Mouse (Mus musculus) kidney, postnatal 0 days (tissue): Measurements from ENCODE around the gene Folr1. TPM values are rescaled to one million over a fixed set of nuclear protein-coding genes. Genes with fewer than 3 reads are reported as not detected.

Experiments used
- ATAC-seq: fragments of 200-750 bp; cut with Nextera tagmentation; replicated peaks from 2 replicates; pipeline ENCODE4 v1.8.0; 2017; ENCODE audit warnings: low read depth, moderate number of reproducible peaks, moderate TSS enrichment, moderate library complexity; ENCODE audit not compliant: low FRiP score
- DNase-seq: peaks from one replicate; pipeline ENCODE4 v3.0.0-alpha.2; 2016; ENCODE audit warnings: low spot score
- H3K27ac ChIP-seq: fragments of 300-500 bp; sonication (generic); 2 replicates; pipeline ENCODE4 v1.5.1; 2014; ENCODE audit warnings: mild to moderate bottlenecking
- H3K27me3 ChIP-seq: fragments of 300-500 bp; sonication (generic); 2 replicates; pipeline ENCODE4 v1.6.1; 2014; ENCODE audit warnings: low read length, mixed read lengths; ENCODE audit not compliant: insufficient read depth
- H3K36me3 ChIP-seq: fragments of 300-500 bp; sonication (generic); 2 replicates; pipeline ENCODE4 v1.6.1; 2014; ENCODE audit warnings: low read length, mixed read lengths; ENCODE audit not compliant: insufficient read depth
- H3K4me1 ChIP-seq: fragments of 300-500 bp; sonication (generic); replicated peaks from 2 replicates; pipeline ENCODE4 v1.6.1; 2014; ENCODE audit warnings: antibody characterized with exemption, low read length, mixed read lengths; ENCODE audit not compliant: insufficient read depth
- H3K4me2 ChIP-seq: fragments of 300-500 bp; sonication (generic); 2 replicates; pipeline ENCODE4 v1.6.1; 2014; ENCODE audit warnings: mild to moderate bottlenecking, low read length, moderate library complexity, mixed read lengths
- H3K4me3 ChIP-seq: fragments of 300-500 bp; sonication (generic); replicated peaks from 2 replicates; pipeline ENCODE4 v1.5.1; 2014; ENCODE audit warnings: low read depth, low read length
- H3K9ac ChIP-seq: fragments of 300-500 bp; sonication (generic); 2 replicates; pipeline ENCODE4 v1.6.1; 2014; ENCODE audit warnings: low read depth, low read length
- H3K9me3 ChIP-seq: fragments of 300-500 bp; sonication (generic); replicated peaks from 2 replicates; pipeline ENCODE4 v1.6.1; 2016; ENCODE audit warnings: low read length, inconsistent platforms, mixed read lengths
- CTCF ChIP-seq: IDR thresholded peaks from 2 replicates; pipeline ENCODE4 v1.5.1; 2016; ENCODE audit warnings: antibody characterized with exemption, low read depth, mild to moderate bottlenecking, moderate library complexity
- WGBS: fragments of 180-500 bp; shearing (Covaris S2); extraction: QIAGEN DNeasy Blood & Tissue Kit; methylation state at CpG from one replicate; pipeline ENCODE4 v1.1.7; 2014; 5-methylcytosine and 5-hydroxymethylcytosine counted together
- polyA plus RNA-seq: library from polyadenylated mRNA; unstranded; fragments of >200 nt; fragmentation: Nextera tagmentation; extraction: Ambion mirVana; gene quantifications from 2 replicates; pipeline ENCODE4 v1.2.1, GENCODE M21; 2015

Gene Folr1
- polyA plus RNA-seq, 1 experiment from 2014 or later: 164 TPM

- no peaks in the 10 kb centered on the region for H3K27me3 ChIP-seq
- H3K4me3 ChIP-seq: no peak overlapping the region
- H3K36me3 ChIP-seq: no peaks in the 10 kb centered on the region
- WGBS: 85% methylated on average over 11 of the region's 11 CpGs
- peaks cover 12% of the 10 kb centered on the region; the same call in 1 of the 2 replicates for H3K4me1 ChIP-seq
- ATAC-seq (no peak), DNase-seq (no peak)
- TF ChIP-seq CTCF: no peak
- no peak overlapping the region for H3K4me2 ChIP-seq
- no peak overlapping the region for H3K9ac ChIP-seq
- no peak overlapping the region for H3K27ac ChIP-seq
- H3K9me3 ChIP-seq: no peaks in the 10 kb centered on the region
Measured at GRCm38 (mm10) chr7:101866491-101867265, 3.9 kb downstream of the Folr1 start.

GRCm38 (mm10) chr7:101863415-101863814, 7.2 kb downstream of the Folr1 start, which contains the start of gene Anapc15:
Gene Anapc15, plus strand, starts transcription at chr7:101863715.
- DNase-seq: no peak
- Histone ChIP-seq H3K9ac (no peak within 1 kb of the TSS), H3K4me3 (no peak within 1 kb of the TSS), H3K4me2 (no peak within 1 kb of the TSS), H3K27me3 (no peaks in the 10 kb centered on the region), H3K9me3 (no peaks in the 10 kb centered on the region), H3K27ac (no peak within 1 kb of the TSS), H3K4me1 (peaks cover 5% of the 10 kb centered on the region; the same call in 1 of the 2 replicates), H3K36me3 (no peaks in the 10 kb centered on the region)
- no peak for ATAC-seq
- no peak for TF ChIP-seq CTCF
- 69% methylated on average over 3 of the region's 3 CpGs for WGBS

GRCm38 (mm10) chr7:101862291-101862690, 8.3 kb downstream of the Folr1 start:
- DNase-seq (no peak), ATAC-seq (no peak)
- Histone ChIP-seq H3K4me2 (no peak overlapping the region), H3K9ac (no peak overlapping the region), H3K4me1 (no peaks in the 10 kb centered on the region), H3K4me3 (no peak overlapping the region), H3K36me3 (no peaks in the 10 kb centered on the region), H3K9me3 (no peaks in the 10 kb centered on the region), H3K27ac (no peak overlapping the region), H3K27me3 (no peaks in the 10 kb centered on the region)
- no peak for TF ChIP-seq CTCF
- WGBS: 76% methylated on average over 3 of the region's 3 CpGs

GRCm38 (mm10) chr7:101860978-101861377, 9.6 kb downstream of the Folr1 start:
- no peak overlapping the region for H3K4me3 ChIP-seq
- H3K4me2 ChIP-seq: no peak overlapping the region
- H3K4me1 ChIP-seq: no peaks in the 10 kb centered on the region
- no peak for TF ChIP-seq CTCF
- H3K9ac ChIP-seq: no peak overlapping the region
- no peaks in the 10 kb centered on the region for H3K9me3 ChIP-seq
- H3K27ac ChIP-seq: no peak overlapping the region
- H3K36me3 ChIP-seq: no peaks in the 10 kb centered on the region
- ATAC-seq: no peak
- DNase-seq: peak; percentile 18
- H3K27me3 ChIP-seq: no peaks in the 10 kb centered on the region

- no peak overlapping the region for H3K27ac ChIP-seq
- no peak overlapping the region for H3K9ac ChIP-seq
- 74% methylated on average over 9 of the region's 9 CpGs for WGBS
- ATAC-seq (no peak), DNase-seq (no peak)
- H3K4me3 ChIP-seq: no peak overlapping the region
- no peaks in the 10 kb centered on the region for H3K4me1 ChIP-seq
- no peaks in the 10 kb centered on the region for H3K9me3 ChIP-seq
- no peaks in the 10 kb centered on the region for H3K36me3 ChIP-seq
- H3K27me3 ChIP-seq: no peaks in the 10 kb centered on the region
- H3K4me2 ChIP-seq: no peak overlapping the region
- TF ChIP-seq CTCF: no peak
Measured at GRCm38 (mm10) chr7:101858362-101858761, 12.2 kb downstream of the Folr1 start.

- no peak within 1 kb of the TSS for H3K9ac ChIP-seq
- no peaks in the 10 kb centered on the region for H3K27me3 ChIP-seq
- TF ChIP-seq CTCF: no peak
- no peaks in the 10 kb centered on the region for H3K9me3 ChIP-seq
- H3K4me2 ChIP-seq: no peak within 1 kb of the TSS
- H3K36me3 ChIP-seq: no peaks in the 10 kb centered on the region
- H3K27ac ChIP-seq: no peak within 1 kb of the TSS
- H3K4me1 ChIP-seq: no peaks in the 10 kb centered on the region
- H3K4me3 ChIP-seq: no peak within 1 kb of the TSS
- 91% methylated on average over 4 of the region's 4 CpGs for WGBS
- DNase-seq: no peak
- no peak for ATAC-seq
Measured at GRCm38 (mm10) chr7:101857094-101857493, 13.5 kb downstream of the Folr1 start, which contains the start of gene Folr2. Gene Folr2, minus strand, starts transcription at chr7:101857194.
